Mouse (Mus musculus) intestine, postnatal 0 days (tissue): Measurements from ENCODE around the gene Csnk2b. TPM values are rescaled to one million over a fixed set of nuclear protein-coding genes. Genes with fewer than 3 reads are reported as not detected.

Source experiments
- ATAC-seq: fragments of 200-750 bp; cut with Nextera tagmentation; 2 replicates; pipeline ENCODE4 v1.8.0; 2017; ENCODE audit warnings: mild to moderate bottlenecking, moderate TSS enrichment, moderate library complexity
- H3K27ac ChIP-seq: fragments of 300-500 bp; sonication (generic); 2 replicates; pipeline ENCODE4 v1.5.1; 2014; ENCODE audit warnings: mild to moderate bottlenecking, low read depth, low read length, moderate library complexity
- H3K27me3 ChIP-seq: fragments of 300-500 bp; sonication (generic); replicated peaks from 2 replicates; pipeline ENCODE4 v1.6.1; 2014; ENCODE audit warnings: low read length, mixed read lengths; ENCODE audit not compliant: control insufficient read depth, insufficient read depth
- H3K36me3 ChIP-seq: fragments of 300-500 bp; sonication (generic); 2 replicates; pipeline ENCODE4 v1.6.1; 2014; ENCODE audit warnings: mild to moderate bottlenecking, moderate library complexity; ENCODE audit not compliant: control insufficient read depth, insufficient read depth
- H3K4me1 ChIP-seq: fragments of 300-500 bp; sonication (generic); replicated peaks from 2 replicates; pipeline ENCODE4 v1.6.1; 2014; ENCODE audit warnings: antibody characterized with exemption, low read length, mixed read lengths; ENCODE audit not compliant: control insufficient read depth, insufficient read depth
- H3K4me2 ChIP-seq: fragments of 300-500 bp; sonication (generic); replicated peaks from 2 replicates; pipeline ENCODE4 v1.6.1; 2014; ENCODE audit warnings: low read depth, mild to moderate bottlenecking, moderate library complexity
- H3K4me3 ChIP-seq: fragments of 300-500 bp; sonication (generic); 2 replicates; pipeline ENCODE4 v1.5.1; 2014; ENCODE audit warnings: low read depth, low read length
- H3K9ac ChIP-seq: fragments of 300-500 bp; sonication (generic); 2 replicates; pipeline ENCODE4 v1.6.1; 2014; ENCODE audit warnings: mild to moderate bottlenecking, low read depth, low read length
- H3K9me3 ChIP-seq: fragments of 300-500 bp; sonication (generic); 2 replicates; pipeline ENCODE4 v1.6.1; 2016; ENCODE audit warnings: mixed run types; ENCODE audit not compliant: control insufficient read depth
- CTCF ChIP-seq: sonication (generic); IDR thresholded peaks from 2 replicates; pipeline ENCODE4 v1.5.1; 2016; ENCODE audit warnings: low read depth, mild to moderate bottlenecking, control low read depth, antibody characterized with exemption, moderate library complexity
- WGBS: fragments of 180-500 bp; shearing (Covaris S2); extraction: QIAGEN DNeasy Blood & Tissue Kit; methylation state at CpG from one replicate; pipeline ENCODE4 v1.1.7; 2014; 5-methylcytosine and 5-hydroxymethylcytosine counted together
- polyA plus RNA-seq: library from polyadenylated mRNA; unstranded; fragments of >200 nt; fragmentation: Nextera tagmentation; extraction: Ambion mirVana; gene quantifications from 2 replicates; pipeline ENCODE4 v1.2.1, GENCODE M21; 2015

The Csnk2b gene
- polyA plus RNA-seq, 1 experiment from 2014 or later = 262 TPM

DNA sequence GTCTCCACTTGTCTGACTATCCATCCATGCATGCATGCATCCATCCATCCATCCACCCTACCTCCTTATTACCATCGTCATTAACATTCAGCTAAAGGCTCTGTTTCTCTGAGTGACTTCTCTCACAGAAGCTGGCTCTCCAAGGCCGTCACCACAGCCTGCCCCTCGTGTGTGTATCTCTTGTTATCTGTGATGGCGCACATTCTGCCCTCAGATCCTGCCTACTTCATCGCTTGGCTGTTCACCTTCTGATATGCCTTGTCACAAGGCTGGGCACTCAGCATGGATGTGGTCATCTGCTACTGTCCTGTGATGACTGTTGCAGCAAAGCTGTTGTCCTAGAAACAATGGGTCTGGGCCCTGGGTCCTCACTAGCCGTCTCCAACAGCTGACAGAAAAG is 17.1 kb downstream of the Csnk2b start:
- TF ChIP-seq CTCF = no peak
- H3K27ac ChIP-seq = no peak overlapping the region
- H3K4me1 ChIP-seq = no peaks in the 10 kb centered on the region
- H3K9ac ChIP-seq = no peak overlapping the region
- no peaks in the 10 kb centered on the region for H3K9me3 ChIP-seq
- no peaks in the 10 kb centered on the region for H3K27me3 ChIP-seq
- H3K4me3 ChIP-seq = no peak overlapping the region
- no peak for ATAC-seq
- 59% methylated on average over 6 of the region's 6 CpGs for WGBS
- H3K36me3 ChIP-seq = peaks cover 36% of the 10 kb centered on the region
- no peak overlapping the region for H3K4me2 ChIP-seq

DNA sequence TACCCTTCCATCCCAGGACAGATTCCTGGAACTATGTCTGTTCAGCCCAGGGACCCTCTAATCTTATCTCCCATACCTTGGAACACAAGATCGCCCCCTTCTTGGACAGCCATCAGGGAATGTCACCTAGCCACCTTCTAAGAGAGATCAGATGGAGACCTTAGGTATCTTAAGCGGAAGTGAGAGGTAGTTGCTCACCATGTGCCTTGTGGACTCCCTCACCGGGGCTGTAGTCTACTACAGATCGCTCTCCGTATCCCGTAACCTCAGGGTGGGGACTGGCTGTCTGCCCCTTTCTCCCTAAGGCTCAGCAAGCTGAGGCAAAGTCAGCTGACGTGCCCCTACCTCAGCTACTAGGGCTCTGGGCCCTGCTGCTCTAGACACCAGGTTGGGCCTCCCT is 17.8 kb downstream of the Csnk2b start:
- Histone ChIP-seq H3K36me3 (peaks cover 43% of the 10 kb centered on the region), H3K27ac (peak overlapping the region; percentile 64), H3K4me1 (no peaks in the 10 kb centered on the region), H3K9ac (no peak overlapping the region), H3K27me3 (no peaks in the 10 kb centered on the region), H3K9me3 (no peaks in the 10 kb centered on the region), H3K4me3 (no peak overlapping the region), H3K4me2 (no peak overlapping the region)
- no peak for ATAC-seq
- WGBS = 91% methylated on average over 7 of the region's 7 CpGs
- TF ChIP-seq CTCF = no peak

DNA sequence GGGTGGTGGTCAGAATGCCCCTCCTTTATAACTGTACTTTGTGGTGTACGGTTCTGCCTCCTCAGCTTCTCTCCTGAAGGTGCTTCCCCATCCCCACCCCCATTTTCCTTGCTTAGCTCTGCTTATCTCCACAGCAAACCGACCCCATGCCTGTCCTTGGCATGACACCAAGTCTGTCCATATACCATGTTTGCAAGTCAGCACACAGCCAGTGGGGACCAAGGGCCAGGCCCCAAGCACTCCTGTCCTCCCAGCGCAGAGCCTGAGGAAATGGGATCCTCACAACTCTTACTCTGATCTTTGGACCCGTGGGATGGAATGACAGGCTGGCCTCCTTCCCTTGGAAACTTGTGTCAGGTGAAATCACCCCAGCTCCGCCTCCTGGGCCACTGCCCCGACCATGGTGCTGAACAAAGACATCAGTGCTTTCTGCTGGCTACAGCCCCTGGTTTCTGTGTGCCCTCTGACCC is 18.6 kb downstream of the Csnk2b start:
- no peaks in the 10 kb centered on the region for H3K9me3 ChIP-seq
- no peaks in the 10 kb centered on the region for H3K4me1 ChIP-seq
- peaks cover 51% of the 10 kb centered on the region for H3K36me3 ChIP-seq
- peak overlapping the region; percentile 64 for H3K27ac ChIP-seq
- TF ChIP-seq CTCF = no peak
- 33% methylated on average over 6 of the region's 6 CpGs for WGBS
- no peaks in the 10 kb centered on the region for H3K27me3 ChIP-seq
- H3K9ac ChIP-seq = no peak overlapping the region
- ATAC-seq = peak; percentile 82
- no peak overlapping the region for H3K4me3 ChIP-seq
- H3K4me2 ChIP-seq = no peak overlapping the region; the same call in 1 of the 2 replicates

DNA sequence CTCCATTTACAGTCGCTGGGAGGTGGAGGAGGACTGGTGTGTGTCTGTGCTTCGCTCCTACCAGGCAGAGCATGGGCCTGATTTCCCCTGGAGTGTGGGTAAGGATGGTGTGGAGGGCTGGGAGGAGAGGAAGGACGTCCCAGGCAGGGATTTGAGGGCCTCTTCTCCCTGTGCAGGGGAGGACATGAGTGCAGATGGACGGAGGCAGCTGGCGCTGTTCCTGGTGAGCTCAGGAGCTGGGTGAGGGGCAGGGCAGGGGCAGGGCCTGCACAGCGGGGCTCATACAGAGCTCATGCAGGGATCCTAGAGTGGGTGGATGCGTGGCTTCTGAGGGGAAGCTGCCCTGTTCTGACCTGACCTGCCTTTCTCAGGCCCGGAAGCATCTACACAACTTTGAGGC is 19.6 kb downstream of the Csnk2b start:
- no peak for ATAC-seq
- H3K9ac ChIP-seq = no peak overlapping the region
- H3K4me1 ChIP-seq = no peaks in the 10 kb centered on the region
- H3K27ac ChIP-seq = peak overlapping the region; percentile 21; the same call in 1 of the 2 replicates
- no peaks in the 10 kb centered on the region for H3K27me3 ChIP-seq
- no peak overlapping the region for H3K4me3 ChIP-seq
- peaks cover 59% of the 10 kb centered on the region for H3K36me3 ChIP-seq
- no peaks in the 10 kb centered on the region for H3K9me3 ChIP-seq
- H3K4me2 ChIP-seq = no peak overlapping the region
- WGBS = 76% methylated on average over 8 of the region's 8 CpGs
- no peak for TF ChIP-seq CTCF

DNA sequence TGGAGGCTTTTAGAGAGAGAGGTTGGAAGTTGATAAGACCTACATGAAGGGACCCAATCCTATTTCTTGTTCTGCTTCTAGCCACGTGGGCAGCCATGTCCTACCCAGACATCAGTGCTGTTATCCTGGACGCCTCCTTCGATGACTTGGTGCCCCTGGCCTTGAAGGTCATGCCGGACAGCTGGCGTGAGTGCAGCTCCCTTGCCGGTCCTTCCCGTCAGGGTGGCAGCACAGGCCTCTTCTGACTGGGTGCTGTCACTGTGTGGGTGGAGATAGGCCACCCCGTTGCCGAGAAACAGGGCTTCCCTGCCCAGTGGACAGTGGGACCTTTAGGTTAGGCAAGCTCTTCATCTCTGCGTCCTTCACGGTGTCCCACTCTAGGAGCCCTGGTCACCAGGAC is 20.7 kb downstream of the Csnk2b start:
- H3K9ac ChIP-seq = no peak overlapping the region
- H3K4me3 ChIP-seq = no peak overlapping the region
- H3K9me3 ChIP-seq = no peaks in the 10 kb centered on the region
- peaks cover 71% of the 10 kb centered on the region for H3K36me3 ChIP-seq
- H3K4me1 ChIP-seq = no peaks in the 10 kb centered on the region
- H3K4me2 ChIP-seq = no peak overlapping the region
- H3K27ac ChIP-seq = 0 out of 2 replicates have a peak overlapping the region, but pooled peaks have one; percentile 15
- ATAC-seq = no peak
- no peak for TF ChIP-seq CTCF
- WGBS = 92% methylated on average over 11 of the region's 11 CpGs
- H3K27me3 ChIP-seq = no peaks in the 10 kb centered on the region

DNA sequence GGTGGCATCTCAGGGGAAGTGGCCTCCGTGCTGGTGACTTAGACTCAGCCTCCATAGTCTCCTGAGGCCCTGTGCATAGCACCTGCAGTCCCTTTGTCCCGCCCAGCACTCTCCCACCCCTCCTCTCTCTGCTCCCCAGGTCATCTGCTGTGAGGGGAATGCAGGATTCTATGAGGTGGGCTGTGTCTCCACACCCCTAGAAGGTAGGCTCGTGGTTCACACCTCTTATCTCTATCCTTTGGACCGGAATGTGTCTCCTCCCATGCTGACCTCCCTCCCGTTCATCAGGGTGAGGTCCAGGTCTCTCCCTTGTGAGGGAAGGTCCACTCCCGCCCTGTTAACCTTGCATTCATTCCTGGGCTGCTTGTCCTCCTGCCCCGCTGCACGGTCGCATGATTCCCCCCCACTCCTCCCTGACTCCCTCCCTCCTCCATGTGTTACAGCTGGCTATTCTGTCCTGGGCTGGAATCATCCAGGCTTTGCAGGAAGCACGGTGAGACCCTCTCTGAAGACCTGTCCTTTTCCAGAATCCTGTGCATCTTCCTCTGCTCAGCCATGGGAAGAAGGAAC is 21.6 kb downstream of the Csnk2b start:
- Histone ChIP-seq H3K4me1 (no peaks in the 10 kb centered on the region), H3K9ac (no peak overlapping the region), H3K27me3 (no peaks in the 10 kb centered on the region), H3K4me2 (no peak overlapping the region; the same call in 1 of the 2 replicates), H3K4me3 (no peak overlapping the region), H3K9me3 (no peaks in the 10 kb centered on the region), H3K27ac (0 out of 2 replicates have a peak overlapping the region, but pooled peaks have one; percentile 21), H3K36me3 (peaks cover 80% of the 10 kb centered on the region)
- ATAC-seq = 0 out of 2 replicates have a peak, but pooled peaks have one; percentile 11
- TF ChIP-seq CTCF = no peak
- WGBS = 55% methylated on average over 10 of the region's 10 CpGs
